Mouse (Mus musculus) ES-E14 (cell line): ENCODE data around the gene Agap1.

Experiments
- MAFK ChIP-seq: IDR thresholded peaks from 2 replicates; pipeline ENCODE4 v1.6.1; 2014; ENCODE audit warnings: mild to moderate bottlenecking, low read depth, low read length, inconsistent platforms; ENCODE audit not compliant: insufficient read depth
- ZNF384 ChIP-seq: IDR thresholded peaks from 2 replicates; pipeline ENCODE4 v1.6.1; 2012; ENCODE audit warnings: low read depth, low read length, inconsistent platforms

GRCm38 (mm10) chr1:89673686-89674085 is 219.1 kb downstream of the Agap1 start:
- TF ChIP-seq ZNF384: no peak
- TF ChIP-seq MAFK: no peak
